Mouse (Mus musculus) G1E (cell line): ENCODE data around the gene Arl1. TPM values are rescaled to one million over a fixed set of nuclear protein-coding genes. Genes with fewer than 3 reads are reported as not detected.
"Not testable (repeated sequence)": the region's sequence is repeated elsewhere in the genome, so short reads cannot be mapped to it uniquely, and the experiment has no call there.

ENCODE experiments used
- ATAC-seq: 2 replicates; pipeline ENCODE4 v1.8.0; 2016; ENCODE audit warnings: mild to moderate bottlenecking; ENCODE audit not compliant: insufficient number of reproducible peaks, poor library complexity, low FRiP score, severe bottlenecking; ENCODE audit errors: extremely low read depth
- DNase-seq: peaks from one replicate; pipeline ENCODE4 v3.0.0; 2012; ENCODE audit warnings: low spot score
- H3K27me3 ChIP-seq: 2 replicates; pipeline ENCODE4 v1.6.1; 2012; ENCODE audit warnings: mild to moderate bottlenecking, low read length, inconsistent platforms; ENCODE audit not compliant: insufficient read depth
- H3K36me3 ChIP-seq: replicated peaks from 2 replicates; pipeline ENCODE3; 2012; ENCODE audit warnings: mild to moderate bottlenecking, inconsistent platforms
- H3K4me1 ChIP-seq: 2 replicates; pipeline ENCODE4 v1.6.1; 2012; ENCODE audit warnings: low read depth, low read length, inconsistent platforms, mixed read lengths; ENCODE audit not compliant: insufficient read depth
- H3K4me3 ChIP-seq: 2 replicates; pipeline ENCODE4 v1.5.1; 2012; ENCODE audit warnings: low read depth, mild to moderate bottlenecking, inconsistent platforms, low read length, moderate library complexity, mixed read lengths
- H3K9me3 ChIP-seq: replicated peaks from 2 replicates; pipeline ENCODE4 v1.6.1; 2012; ENCODE audit warnings: inconsistent platforms
- CTCF ChIP-seq: IDR thresholded peaks from 2 replicates; pipeline ENCODE4 v1.5.1; 2012; ENCODE audit warnings: low read depth, low read length, inconsistent platforms, mixed read lengths
- GATA1 ChIP-seq: IDR thresholded peaks from 2 replicates; pipeline ENCODE4 v1.6.1; 2012; ENCODE audit warnings: borderline replicate concordance, low read length, inconsistent platforms, mixed read lengths
- GATA2 ChIP-seq: IDR thresholded peaks from 2 replicates; pipeline ENCODE4 v1.6.1; 2012; ENCODE audit warnings: low read depth, low read length, inconsistent platforms, borderline replicate concordance
- POLR2AphosphoS5 ChIP-seq: IDR thresholded peaks from 2 replicates; pipeline ENCODE4 v1.6.1; 2012; ENCODE audit warnings: low read depth, low read length, inconsistent platforms; ENCODE audit not compliant: insufficient replicate concordance
- TAL1 ChIP-seq: conservative IDR thresholded peaks from 2 replicates; pipeline ENCODE4 v1.6.1; 2012; ENCODE audit warnings: low read depth, low read length, inconsistent platforms, mixed read lengths
- polyA plus RNA-seq: library from polyadenylated mRNA; stranded (reverse); fragments of >175 nt; gene quantifications from 2 replicates; pipeline ENCODE4 v1.2.3, GENCODE M21; 2012
- total RNA-seq, 2 experiments: library from RNA; stranded (forward) in 1 of 2; stranded (reverse) in 1 of 2; fragments of 200-1000 nt in 1 of 2; fragments of >200 nt in 1 of 2; fragmentation: Nextera tagmentation in 1 of 2; gene quantifications; 2 replicates each; pipeline ENCODE4 v1.2.3; 2014 to 2017

Arl1 gene
- total and polyA plus RNA-seq, 3 experiments = 30.2 to 89.3 (median 76.5) TPM

- no peak for ATAC-seq
- H3K36me3 ChIP-seq = peaks cover 88% of the 10 kb centered on the region
- H3K4me1 ChIP-seq = peaks cover 3% of the 10 kb centered on the region
- H3K9me3 ChIP-seq = no peaks in the 10 kb centered on the region
- no peak for TF ChIP-seq POLR2AphosphoS5
- TF ChIP-seq GATA1 = no peak
- no peak for TF ChIP-seq GATA2
- TF ChIP-seq CTCF = no peak
- TF ChIP-seq TAL1 = no peak
- no peak for DNase-seq
- no peaks in the 10 kb centered on the region for H3K27me3 ChIP-seq
- H3K4me3 ChIP-seq = no peak overlapping the region
Measured at GRCm38 (mm10) chr10:88776206-88776605, 45.5 kb downstream of the Arl1 start.

- DNase-seq = no peak
- no peaks in the 10 kb centered on the region for H3K27me3 ChIP-seq
- H3K9me3 ChIP-seq = no peaks in the 10 kb centered on the region
- H3K36me3 ChIP-seq = peaks cover 90% of the 10 kb centered on the region
- TF ChIP-seq TAL1 (no peak), POLR2AphosphoS5 (no peak), GATA2 (no peak), GATA1 (no peak), CTCF (no peak)
- no peaks in the 10 kb centered on the region for H3K4me1 ChIP-seq
- no peak overlapping the region for H3K4me3 ChIP-seq
- no peak for ATAC-seq
Measured at GRCm38 (mm10) chr10:88780716-88781115, 50.1 kb downstream of the Arl1 start.

GRCm38 (mm10) chr10:88783135-88783534, 52.5 kb downstream of the Arl1 start:
- peaks cover 89% of the 10 kb centered on the region for H3K36me3 ChIP-seq
- DNase-seq, ATAC-seq, H3K27me3 ChIP-seq, H3K9me3 ChIP-seq, H3K4me3 ChIP-seq, H3K4me1 ChIP-seq: not testable (repeated sequence)

GRCm38 (mm10) chr10:88783941-88784340, 53.3 kb downstream of the Arl1 start:
- no peak for ATAC-seq

GRCm38 (mm10) chr10:88784513-88784931, 53.9 kb downstream of the Arl1 start:
- no peak for ATAC-seq
- no peaks in the 10 kb centered on the region for H3K27me3 ChIP-seq
- H3K4me1 ChIP-seq = no peaks in the 10 kb centered on the region
- peaks cover 86% of the 10 kb centered on the region for H3K36me3 ChIP-seq
- TF ChIP-seq POLR2AphosphoS5 (no peak), GATA1 (no peak), CTCF (no peak)
- H3K9me3 ChIP-seq = no peaks in the 10 kb centered on the region
- no peak for DNase-seq
- no peak overlapping the region for H3K4me3 ChIP-seq

More at GRCm38 (mm10) chr10:88783941-88784340, 53.3 kb downstream of the Arl1 start:
- no peaks in the 10 kb centered on the region for H3K4me1 ChIP-seq
- TF ChIP-seq GATA2 (no peak), GATA1 (no peak), POLR2AphosphoS5 (no peak), TAL1 (no peak), CTCF (no peak)
- no peak overlapping the region for H3K4me3 ChIP-seq
- H3K27me3 ChIP-seq = no peaks in the 10 kb centered on the region
- DNase-seq = no peak
- H3K36me3 ChIP-seq = peaks cover 88% of the 10 kb centered on the region
- H3K9me3 ChIP-seq = no peaks in the 10 kb centered on the region

GRCm38 (mm10) chr10:88793671-88794070, 63.0 kb downstream of the Arl1 start:
- Histone ChIP-seq H3K27me3 (no peaks in the 10 kb centered on the region), H3K4me3 (no peak overlapping the region), H3K9me3 (no peaks in the 10 kb centered on the region), H3K36me3 (peaks cover 91% of the 10 kb centered on the region), H3K4me1 (no peaks in the 10 kb centered on the region)
- ATAC-seq = no peak
- no peak for TF ChIP-seq GATA1
- TF ChIP-seq POLR2AphosphoS5 = no peak
- no peak for TF ChIP-seq TAL1
- TF ChIP-seq CTCF = no peak
- no peak for TF ChIP-seq GATA2
- no peak for DNase-seq

Other genes with a start within 250 kb of the Arl1 start
- 11.4 and 28.1 TPM in 2 replicates for gene Chpt1, start 226.8 kb upstream of the Arl1 start, total RNA-seq (2014; fragmentation: Nextera tagmentation)
- gene Chpt1, start 226.8 kb upstream of the Arl1 start, total RNA-seq (2017) = 33.5 and 40.8 TPM in 2 replicates
- 9.3 and 13.2 TPM in 2 replicates for gene Chpt1, start 226.8 kb upstream of the Arl1 start, polyA plus RNA-seq
- gene Mybpc1, start 125.7 kb upstream of the Arl1 start, total RNA-seq (2014; fragmentation: Nextera tagmentation) = not detected in 2 replicates
- not detected in 2 replicates for gene Mybpc1, start 125.7 kb upstream of the Arl1 start, total RNA-seq (2017)
- not detected in 2 replicates for gene Mybpc1, start 125.7 kb upstream of the Arl1 start, polyA plus RNA-seq
- gene Spic, start 45.8 kb upstream of the Arl1 start, total RNA-seq (2014; fragmentation: Nextera tagmentation) = 2.3 TPM in 1 of 2 replicates, not detected in the other
- gene Spic, start 45.8 kb upstream of the Arl1 start, total RNA-seq (2017) = 0.05 and 0.35 TPM in 2 replicates
- not detected in 2 replicates for gene Spic, start 45.8 kb upstream of the Arl1 start, polyA plus RNA-seq
- gene Utp20, start 95.9 kb downstream of the Arl1 start, total RNA-seq (2014; fragmentation: Nextera tagmentation) = 50.5 and 67.8 TPM in 2 replicates
- gene Utp20, start 95.9 kb downstream of the Arl1 start, total RNA-seq (2017) = 30.3 and 34.3 TPM in 2 replicates
- 25.7 and 33.7 TPM in 2 replicates for gene Utp20, start 95.9 kb downstream of the Arl1 start, polyA plus RNA-seq
- gene Slc5a8, start 155.1 kb downstream of the Arl1 start, total RNA-seq (2014; fragmentation: Nextera tagmentation) = not detected in 2 replicates
- 0.06 and 0.11 TPM in 2 replicates for gene Slc5a8, start 155.1 kb downstream of the Arl1 start, total RNA-seq (2017)
- gene Slc5a8, start 155.1 kb downstream of the Arl1 start, polyA plus RNA-seq = not detected in 2 replicates